Mouse (Mus musculus) adipose tissue, adult 10 weeks (tissue): ENCODE data around the gene Natd1. TPM values are rescaled to one million over a fixed set of nuclear protein-coding genes. Genes with fewer than 3 reads are reported as not detected.

Experiments used
- polyA plus RNA-seq: library from polyadenylated mRNA; stranded (reverse); fragments of 350-450 nt; fragmentation: Illumina TruSeq; extraction: RNeasy Lipid Tissue Mini Kit (QIAGEN cat#74804); gene quantifications from one replicate; pipeline ENCODE4 v1.2.3, GENCODE M21; 2014; ENCODE audit warnings: low read depth, low replicate concordance

The Natd1 gene
- 21.6 TPM for polyA plus RNA-seq

GRCm38 (mm10) chr11:60914491-60914890 is at the start of gene Natd1:
Gene Natd1 (minus strand): TSS chr11:60914750.

DNA sequence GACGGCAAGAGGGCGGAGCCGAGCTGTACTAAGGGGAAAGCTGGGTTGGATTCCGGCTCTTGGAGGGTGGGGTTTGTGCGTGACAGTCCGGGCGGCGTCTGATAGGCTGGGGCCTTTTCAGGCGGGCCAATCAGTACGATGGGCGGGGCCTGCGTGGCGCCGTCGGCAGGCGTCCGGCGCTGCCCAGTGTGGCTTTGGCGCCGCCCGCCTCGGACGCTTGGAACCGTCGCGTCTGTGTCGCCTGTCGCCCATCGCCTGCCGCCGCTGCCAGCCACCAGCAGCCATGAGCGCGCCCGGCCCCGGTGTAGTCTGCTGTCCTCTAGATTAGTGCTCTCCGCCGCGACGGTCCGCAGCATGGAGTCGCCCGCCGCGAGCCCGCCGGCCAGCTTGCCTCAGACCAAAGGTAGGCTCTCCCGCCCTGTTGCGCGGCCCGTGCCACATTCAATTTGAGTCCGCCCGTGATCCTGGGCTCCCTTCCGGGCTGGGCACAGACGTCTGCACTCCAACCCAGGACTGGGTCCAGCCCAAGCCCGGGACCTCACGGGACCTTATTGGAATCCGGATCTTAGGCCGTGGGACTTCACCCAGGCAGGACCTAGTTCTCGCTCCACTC is 17.4 kb upstream of the Natd1 start, which contains the start of gene Map2k3:
Gene Map2k3 (plus strand): TSS at position 165 of the 613 bp plus-strand sequence.

DNA sequence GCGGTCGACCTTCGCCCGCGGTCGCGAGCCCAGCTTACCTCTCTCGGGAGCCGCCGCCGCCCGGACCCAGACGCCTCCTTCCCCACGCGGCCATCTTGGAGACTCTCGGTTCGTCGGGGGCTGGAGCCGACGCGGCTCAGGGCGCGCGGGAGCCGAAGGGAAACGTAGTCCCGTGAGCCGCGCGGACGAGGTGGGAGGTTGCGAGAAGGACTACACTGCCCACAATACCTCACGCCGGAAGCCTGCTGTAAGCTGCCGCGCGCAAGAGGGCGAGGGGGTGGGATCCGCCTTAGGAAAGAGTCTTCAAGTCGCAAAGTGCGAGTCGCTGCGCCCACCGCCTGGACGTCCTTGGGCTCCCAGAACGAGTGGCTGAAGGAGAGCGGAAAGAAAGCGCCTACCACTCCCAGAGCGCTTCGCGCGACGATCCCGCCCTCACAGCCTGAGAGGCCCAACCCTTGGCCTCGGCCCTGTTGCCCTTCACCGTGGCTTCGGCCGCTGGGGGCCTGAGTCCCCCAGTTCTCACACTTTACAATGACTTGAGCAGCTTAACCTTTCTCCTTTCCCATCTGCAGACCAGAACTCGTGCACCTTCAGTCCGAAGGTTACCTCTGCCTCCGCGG is 35.8 kb downstream of the Natd1 start, which contains the start of gene Tmem11:
Gene Tmem11 (minus strand): TSS at position 598 of the 620 bp plus-strand sequence.

Other genes starting within 250 kb of the Natd1 start
- gene Llgl1, start 215.0 kb downstream of the Natd1 start, polyA plus RNA-seq, result 25.4 TPM
- gene Flii, start 187.5 kb downstream of the Natd1 start, polyA plus RNA-seq, result 73.2 TPM
- 11.3 TPM for gene Mief2, start 186.4 kb downstream of the Natd1 start, polyA plus RNA-seq
- gene Top3a, start 137.4 kb downstream of the Natd1 start, polyA plus RNA-seq, result 7.7 TPM
- gene Smcr8, start 137.2 kb downstream of the Natd1 start, polyA plus RNA-seq, result 14.7 TPM
- 7.0 TPM for gene Shmt1, start 103.0 kb downstream of the Natd1 start, polyA plus RNA-seq
- gene Dhrs7b, start 84.1 kb downstream of the Natd1 start, polyA plus RNA-seq, result 35.9 TPM
- 30.2 TPM for gene Tmem11, start 35.5 kb downstream of the Natd1 start, polyA plus RNA-seq
- gene Map2k3, start 17.3 kb upstream of the Natd1 start, polyA plus RNA-seq, result 36.3 TPM
- gene Kcnj12, start 107.8 kb upstream of the Natd1 start, polyA plus RNA-seq, result 2.9 TPM
- 2.3 TPM for gene Tnfrsf13b, start 212.0 kb upstream of the Natd1 start, polyA plus RNA-seq